Mouse (Mus musculus): ENCODE results near the gene Celsr1. TPM values are rescaled to one million over a fixed set of nuclear protein-coding genes. Genes with fewer than 3 reads are reported as not detected.
A peak's percentile ranks its signal among the peaks of the same experiment; 100 is the strongest.

Gene Celsr1
- total and polyA plus RNA-seq, 2 experiments from 2014 or later = 0.97 to 17.4 TPM

- H3K9me3 ChIP-seq (replicated peaks; ENCODE audit: control insufficient read depth, low read length) = no peaks in the 10 kb centered on the region
- peaks cover 6% of the 10 kb centered on the region; the same call in 1 of the 2 replicates for H3K4me1 ChIP-seq (ENCODE audit: control insufficient read depth, insufficient read depth)
- peaks cover 6% of the 10 kb centered on the region; the same call in 1 of the 2 replicates for H3K36me3 ChIP-seq (replicated peaks; ENCODE audit: control insufficient read depth, insufficient read depth, low read length)
- 1% methylated on average over 29 of the region's 44 CpGs for WGBS
- H3K27me3 ChIP-seq (ENCODE audit: control insufficient read depth, insufficient read depth, low read length) = peaks cover 18% of the 10 kb centered on the region
- peak overlapping the region; percentile 92 for H3K4me2 ChIP-seq (ENCODE audit: low read depth, low read length)
- ATAC-seq (ENCODE audit: insufficient read depth, low read depth) (peak; percentile 73), DNase-seq (ENCODE audit: low spot score) (peak; percentile 49)
- TF ChIP-seq EP300 (IDR thresholded peaks at IDR 0.05; ENCODE audit: low read depth) (no peak), CTCF (IDR thresholded peaks at IDR 0.05; ENCODE audit: low read depth) (no peak)
- H3K4me3 ChIP-seq (ENCODE audit: low read depth, low read length) = peak overlapping the region; percentile 65
- H3K27ac ChIP-seq (ENCODE audit: low read depth) = peak overlapping the region; percentile 39
- peak overlapping the region; percentile 50 for H3K9ac ChIP-seq (replicated peaks; ENCODE audit: low read depth, low read length)
Observed at GRCm38 (mm10) chr15:86034021-86034523, 495 bp upstream of the Celsr1 start.

GRCm38 (mm10) chr15:86032811-86033190 lies 776 bp downstream of the Celsr1 start:
- TF ChIP-seq EP300 (IDR thresholded peaks at IDR 0.05; ENCODE audit: low read depth) (no peak), CTCF (IDR thresholded peaks at IDR 0.05; ENCODE audit: low read depth) (peak; percentile 58)
- Histone ChIP-seq H3K27ac (ENCODE audit: low read depth) (0 out of 2 replicates have a peak overlapping the region, but pooled peaks have one; percentile 4), H3K4me2 (ENCODE audit: low read depth, low read length) (peak overlapping the region; percentile 92), H3K27me3 (ENCODE audit: control insufficient read depth, insufficient read depth, low read length) (peaks cover 17% of the 10 kb centered on the region), H3K36me3 (replicated peaks; ENCODE audit: control insufficient read depth, insufficient read depth, low read length) (peaks cover 6% of the 10 kb centered on the region; the same call in 1 of the 2 replicates), H3K4me1 (ENCODE audit: control insufficient read depth, insufficient read depth) (peaks cover 10% of the 10 kb centered on the region; the same call in 1 of the 2 replicates), H3K9me3 (replicated peaks; ENCODE audit: control insufficient read depth, low read length) (no peaks in the 10 kb centered on the region), H3K9ac (replicated peaks; ENCODE audit: low read depth, low read length) (peak overlapping the region; percentile 50; the same call in 1 of the 2 replicates), H3K4me3 (ENCODE audit: low read depth, low read length) (peak overlapping the region; percentile 65)
- under 1% methylated on average over 37 of the region's 38 CpGs for WGBS
- ATAC-seq (ENCODE audit: insufficient read depth, low read depth) (peak; percentile 31), DNase-seq (ENCODE audit: low spot score) (peak; percentile 45)

GRCm38 (mm10) chr15:86029981-86030380 lies 3.6 kb downstream of the Celsr1 start:
- ATAC-seq (ENCODE audit: insufficient read depth, low read depth) = no peak
- DNase-seq (ENCODE audit: low spot score) = no peak
- Histone ChIP-seq H3K27me3 (ENCODE audit: control insufficient read depth, insufficient read depth, low read length) (peaks cover 15% of the 10 kb centered on the region), H3K27ac (ENCODE audit: low read depth) (no peak overlapping the region), H3K4me1 (ENCODE audit: control insufficient read depth, insufficient read depth) (peaks cover 14% of the 10 kb centered on the region; the same call in 1 of the 2 replicates), H3K9me3 (replicated peaks; ENCODE audit: control insufficient read depth, low read length) (no peaks in the 10 kb centered on the region), H3K4me2 (ENCODE audit: low read depth, low read length) (no peak overlapping the region; the same call in 1 of the 2 replicates), H3K4me3 (ENCODE audit: low read depth, low read length) (no peak overlapping the region), H3K36me3 (replicated peaks; ENCODE audit: control insufficient read depth, insufficient read depth, low read length) (peaks cover 6% of the 10 kb centered on the region; the same call in 1 of the 2 replicates), H3K9ac (replicated peaks; ENCODE audit: low read depth, low read length) (no peak overlapping the region)
- 71% methylated on average over 13 of the region's 14 CpGs for WGBS
- TF ChIP-seq CTCF (IDR thresholded peaks at IDR 0.05; ENCODE audit: low read depth) (no peak), EP300 (IDR thresholded peaks at IDR 0.05; ENCODE audit: low read depth) (no peak)

DNA sequence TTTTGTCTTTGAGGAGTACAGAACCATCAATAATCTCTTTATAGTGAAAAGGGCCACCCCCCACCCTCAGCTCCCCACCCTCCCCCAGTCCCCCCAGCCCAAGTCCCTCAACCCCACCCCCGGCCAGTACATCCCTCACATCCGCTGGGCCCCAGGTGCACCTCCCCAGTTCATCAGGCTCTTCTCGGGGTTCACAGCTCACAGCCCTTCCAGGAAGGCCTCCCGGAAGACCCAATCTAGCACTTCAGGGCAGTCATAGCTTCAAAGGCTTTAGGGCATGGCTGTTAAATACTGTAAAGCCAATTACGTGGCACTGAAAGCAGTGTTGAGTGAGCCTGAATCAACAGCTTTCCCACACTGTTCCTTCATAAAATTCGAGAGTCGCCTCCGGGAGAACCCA lies 5.7 kb downstream of the Celsr1 start:
- ATAC-seq (ENCODE audit: insufficient read depth, low read depth) (no peak), DNase-seq (ENCODE audit: low spot score) (no peak)
- no peaks in the 10 kb centered on the region for H3K9me3 ChIP-seq (replicated peaks; ENCODE audit: control insufficient read depth, low read length)
- no peak overlapping the region for H3K9ac ChIP-seq (replicated peaks; ENCODE audit: low read depth, low read length)
- peaks cover 6% of the 10 kb centered on the region; the same call in 1 of the 2 replicates for H3K36me3 ChIP-seq (replicated peaks; ENCODE audit: control insufficient read depth, insufficient read depth, low read length)
- peaks cover 17% of the 10 kb centered on the region; the same call in 1 of the 2 replicates for H3K4me1 ChIP-seq (ENCODE audit: control insufficient read depth, insufficient read depth)
- H3K4me2 ChIP-seq (ENCODE audit: low read depth, low read length) = no peak overlapping the region
- TF ChIP-seq EP300 (IDR thresholded peaks at IDR 0.05; ENCODE audit: low read depth) = no peak
- no peak for TF ChIP-seq CTCF (IDR thresholded peaks at IDR 0.05; ENCODE audit: low read depth)
- H3K27me3 ChIP-seq (ENCODE audit: control insufficient read depth, insufficient read depth, low read length) = peaks cover 8% of the 10 kb centered on the region; the same call in 1 of the 2 replicates
- 76% methylated on average over 8 of the region's 8 CpGs for WGBS
- no peak overlapping the region for H3K4me3 ChIP-seq (ENCODE audit: low read depth, low read length)
- H3K27ac ChIP-seq (ENCODE audit: low read depth) = no peak overlapping the region

DNA sequence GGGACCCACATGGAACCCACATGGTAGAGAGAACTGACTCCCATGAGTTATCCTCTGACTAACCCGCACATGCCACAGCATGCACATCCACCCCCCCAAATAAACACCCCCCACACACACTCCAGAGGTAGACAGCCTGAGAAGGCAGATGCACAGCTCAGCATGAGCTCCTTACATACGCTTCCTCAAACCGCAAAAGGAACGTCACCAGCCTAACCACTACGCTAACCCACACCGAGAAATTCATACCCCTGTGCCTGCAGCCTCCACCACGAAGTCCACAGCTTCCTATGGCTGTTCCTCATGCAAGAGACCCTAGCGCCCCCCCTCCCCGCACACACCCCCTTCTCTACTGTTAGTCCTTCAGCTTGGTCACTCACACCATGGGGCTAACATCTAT lies 11.6 kb downstream of the Celsr1 start:
- DNase-seq (ENCODE audit: low spot score) (no peak), ATAC-seq (ENCODE audit: insufficient read depth, low read depth) (no peak)
- H3K4me1 ChIP-seq (ENCODE audit: control insufficient read depth, insufficient read depth) = peaks cover 12% of the 10 kb centered on the region
- H3K27ac ChIP-seq (ENCODE audit: low read depth) = no peak overlapping the region
- no peak overlapping the region for H3K9ac ChIP-seq (replicated peaks; ENCODE audit: low read depth, low read length)
- no peak for TF ChIP-seq CTCF (IDR thresholded peaks at IDR 0.05; ENCODE audit: low read depth)
- no peak for TF ChIP-seq EP300 (IDR thresholded peaks at IDR 0.05; ENCODE audit: low read depth)
- WGBS = 76% methylated on average over 9 of the region's 9 CpGs
- H3K4me3 ChIP-seq (ENCODE audit: low read depth, low read length) = no peak overlapping the region
- H3K27me3 ChIP-seq (ENCODE audit: control insufficient read depth, insufficient read depth, low read length) = no peaks in the 10 kb centered on the region
- H3K4me2 ChIP-seq (ENCODE audit: low read depth, low read length) = no peak overlapping the region
- no peaks in the 10 kb centered on the region for H3K9me3 ChIP-seq (replicated peaks; ENCODE audit: control insufficient read depth, low read length)
- H3K36me3 ChIP-seq (replicated peaks; ENCODE audit: control insufficient read depth, insufficient read depth, low read length) = no peaks in the 10 kb centered on the region

Measured in heart, postnatal 0 days (tissue).